Mouse (Mus musculus) erythroblast, embryonic 14.5 days (primary cell): ENCODE data around the gene Rbms3. TPM values are rescaled to one million over a fixed set of nuclear protein-coding genes. Genes with fewer than 3 reads are reported as not detected.

ENCODE experiments used
- H3K27me3 ChIP-seq: 2 replicates; pipeline ENCODE4 v1.6.1; 2012; ENCODE audit warnings: inconsistent platforms; ENCODE audit not compliant: control insufficient read depth
- H3K36me3 ChIP-seq: 2 replicates; pipeline ENCODE4 v1.6.1; 2012; ENCODE audit warnings: mild to moderate bottlenecking, inconsistent platforms; ENCODE audit not compliant: control insufficient read depth
- H3K4me1 ChIP-seq: 2 replicates; pipeline ENCODE4 v1.6.1; 2012; ENCODE audit warnings: inconsistent platforms; ENCODE audit not compliant: control insufficient read depth
- H3K4me3 ChIP-seq: replicated peaks from 2 replicates; pipeline ENCODE3; 2012; ENCODE audit warnings: moderate library complexity, mild to moderate bottlenecking, inconsistent platforms
- H3K9me3 ChIP-seq: 2 replicates; pipeline ENCODE4 v1.6.1; 2012; ENCODE audit warnings: low read length, inconsistent platforms, mixed read lengths; ENCODE audit not compliant: control insufficient read depth
- GATA1 ChIP-seq: IDR thresholded peaks from 2 replicates; pipeline ENCODE4 v1.6.1; 2012; ENCODE audit warnings: low read length, inconsistent platforms, mixed read lengths
- TAL1 ChIP-seq: IDR thresholded peaks from 3 replicates; pipeline ENCODE4 v1.6.1; 2012; ENCODE audit warnings: low read length, inconsistent platforms, mixed read lengths
- polyA plus RNA-seq: library from polyadenylated mRNA; stranded (reverse); fragments of >175 nt; gene quantifications from 2 replicates; pipeline ENCODE4 v1.2.3, GENCODE M21; 2012

Gene Rbms3
- polyA plus RNA-seq, 1 experiment: not detected

DNA sequence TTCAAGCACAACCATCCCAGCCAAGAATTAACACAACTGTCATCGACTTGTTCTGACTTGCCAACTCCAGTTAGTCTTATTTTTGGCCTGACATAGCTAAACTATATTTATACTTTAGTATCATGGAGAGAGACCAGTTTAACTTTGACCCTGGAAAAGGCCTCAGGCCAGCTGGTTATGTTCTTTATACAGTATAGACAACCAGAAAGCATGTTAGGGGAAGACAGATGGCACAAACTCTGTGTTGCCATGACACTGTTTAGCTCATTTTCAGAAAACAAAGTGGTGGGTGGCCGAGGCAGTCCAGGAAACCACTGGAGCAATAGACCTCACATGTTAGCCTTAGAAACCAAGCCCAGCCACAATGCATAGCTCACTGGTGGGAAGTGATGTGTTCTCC is 953.3 kb downstream of the Rbms3 start:
- no peaks in the 10 kb centered on the region for H3K27me3 ChIP-seq
- no peaks in the 10 kb centered on the region for H3K36me3 ChIP-seq
- no peaks in the 10 kb centered on the region for H3K4me1 ChIP-seq
- no peak overlapping the region for H3K4me3 ChIP-seq
- H3K9me3 ChIP-seq: peaks cover 6% of the 10 kb centered on the region; the same call in 1 of the 2 replicates
- TF ChIP-seq GATA1 (no peak), TAL1 (no peak)

DNA sequence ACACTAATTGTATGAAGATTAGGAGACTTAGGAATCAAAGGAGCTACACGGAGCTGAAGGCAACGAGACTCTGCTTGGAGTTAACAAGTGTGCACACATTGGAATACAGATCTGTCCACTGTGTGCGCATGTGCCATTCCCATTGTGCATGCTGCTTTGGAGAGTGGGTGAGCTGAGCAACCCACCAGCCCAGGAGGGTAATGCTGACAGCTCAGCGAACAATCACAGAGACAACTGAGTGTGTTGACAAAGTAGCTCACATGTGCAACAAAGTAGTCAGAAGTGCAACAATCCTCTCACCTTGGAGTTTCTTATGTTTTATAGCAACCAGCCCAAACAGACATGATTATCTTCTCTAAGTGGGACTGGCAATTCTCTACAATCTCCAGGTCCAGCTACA is 955.5 kb downstream of the Rbms3 start:
- H3K4me1 ChIP-seq: no peaks in the 10 kb centered on the region
- no peaks in the 10 kb centered on the region for H3K36me3 ChIP-seq
- peaks cover 6% of the 10 kb centered on the region; the same call in 1 of the 2 replicates for H3K9me3 ChIP-seq
- no peaks in the 10 kb centered on the region for H3K27me3 ChIP-seq
- H3K4me3 ChIP-seq: no peak overlapping the region
- TF ChIP-seq TAL1 (no peak), GATA1 (no peak)

DNA sequence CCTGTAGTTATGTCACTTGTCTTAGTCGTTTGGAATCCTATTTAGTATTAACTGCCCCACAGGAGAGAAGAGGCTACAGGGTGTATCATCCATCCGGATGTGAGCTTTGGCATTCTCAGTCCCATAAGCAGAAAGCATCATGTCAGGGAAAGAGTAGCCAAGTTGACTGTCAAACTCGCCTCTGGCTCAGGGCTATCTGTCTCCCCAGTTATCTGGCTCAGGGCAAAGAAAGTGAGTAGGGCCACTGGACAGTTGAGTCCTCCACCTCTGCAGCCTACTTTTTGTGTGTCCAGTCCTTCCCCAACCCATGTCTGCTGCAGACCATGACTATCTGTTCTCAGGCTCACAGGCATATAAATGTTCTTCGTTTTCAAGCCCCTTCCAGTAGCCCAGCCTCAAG is 968.7 kb downstream of the Rbms3 start:
- TF ChIP-seq TAL1 (no peak), GATA1 (no peak)
- Histone ChIP-seq H3K4me1 (no peaks in the 10 kb centered on the region), H3K36me3 (no peaks in the 10 kb centered on the region), H3K27me3 (no peaks in the 10 kb centered on the region), H3K9me3 (peaks cover 3% of the 10 kb centered on the region; the same call in 1 of the 2 replicates), H3K4me3 (no peak overlapping the region)

DNA sequence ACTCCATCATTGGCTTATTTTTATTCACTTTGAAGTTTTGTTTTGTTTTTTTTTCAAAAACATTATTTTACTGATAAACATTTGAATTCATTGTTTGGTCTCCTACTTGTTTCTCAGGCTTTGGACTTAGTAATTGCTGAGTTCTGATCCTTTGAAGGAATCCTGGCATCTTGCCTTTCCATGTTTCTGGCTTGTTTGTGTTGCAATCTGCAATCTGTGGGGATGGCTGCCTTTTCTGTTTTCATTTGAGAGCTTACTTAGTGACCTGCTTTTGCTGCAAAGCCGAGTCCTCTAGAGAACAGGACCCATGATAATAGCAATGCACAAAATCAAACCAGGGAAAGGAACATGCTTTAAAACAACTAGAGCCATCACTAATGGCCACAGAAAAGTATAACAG is 969.8 kb downstream of the Rbms3 start:
- Histone ChIP-seq H3K27me3 (no peaks in the 10 kb centered on the region), H3K4me1 (no peaks in the 10 kb centered on the region), H3K4me3 (no peak overlapping the region), H3K9me3 (peaks cover 2% of the 10 kb centered on the region; the same call in 1 of the 2 replicates), H3K36me3 (no peaks in the 10 kb centered on the region)
- TF ChIP-seq TAL1 (no peak), GATA1 (no peak)

DNA sequence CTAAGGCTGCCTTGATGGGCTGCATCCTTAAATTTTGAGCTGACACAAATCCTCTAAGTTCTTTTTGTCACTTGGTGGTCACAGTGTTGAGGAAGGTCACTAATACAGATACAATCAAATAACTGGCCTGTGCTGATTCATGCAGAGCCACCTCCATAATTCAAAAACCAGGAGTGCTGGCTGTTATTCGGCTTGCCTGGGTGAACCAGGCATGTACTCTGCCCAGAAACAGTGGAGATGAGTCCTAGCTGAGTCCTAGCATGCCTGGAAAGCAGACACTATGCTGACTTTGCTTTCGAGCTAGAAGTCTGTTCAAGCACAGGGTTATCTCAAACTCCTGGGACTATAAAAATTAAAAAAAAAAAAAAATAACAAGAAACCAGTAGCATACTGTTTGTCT is 972.6 kb downstream of the Rbms3 start:
- TF ChIP-seq TAL1: no peak
- TF ChIP-seq GATA1: no peak
- Histone ChIP-seq H3K4me1 (no peaks in the 10 kb centered on the region), H3K36me3 (no peaks in the 10 kb centered on the region), H3K27me3 (no peaks in the 10 kb centered on the region), H3K4me3 (no peak overlapping the region), H3K9me3 (no peaks in the 10 kb centered on the region; the same call in 1 of the 2 replicates)

DNA sequence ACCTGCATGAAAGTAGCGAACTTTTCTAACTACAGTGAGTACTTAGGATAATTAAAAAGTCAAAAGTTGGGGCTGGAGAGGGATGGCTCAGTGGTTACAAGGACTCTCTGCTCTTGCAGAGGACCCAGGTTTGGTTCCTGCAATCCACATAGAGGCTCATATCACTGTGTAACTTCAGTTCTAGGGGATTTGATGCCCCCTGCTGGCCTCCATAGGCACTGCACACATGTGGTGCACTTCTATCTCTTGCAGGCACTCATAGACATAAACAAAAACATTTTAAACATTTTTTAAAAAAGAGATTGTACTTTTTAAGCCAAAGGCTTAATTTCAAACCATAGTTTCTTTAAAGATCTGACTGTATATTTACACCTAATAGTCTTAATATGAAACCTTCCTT is 978.3 kb downstream of the Rbms3 start:
- TF ChIP-seq GATA1: no peak
- no peak for TF ChIP-seq TAL1
- Histone ChIP-seq H3K4me3 (no peak overlapping the region), H3K9me3 (no peaks in the 10 kb centered on the region; the same call in 1 of the 2 replicates), H3K4me1 (no peaks in the 10 kb centered on the region), H3K36me3 (no peaks in the 10 kb centered on the region), H3K27me3 (no peaks in the 10 kb centered on the region)

DNA sequence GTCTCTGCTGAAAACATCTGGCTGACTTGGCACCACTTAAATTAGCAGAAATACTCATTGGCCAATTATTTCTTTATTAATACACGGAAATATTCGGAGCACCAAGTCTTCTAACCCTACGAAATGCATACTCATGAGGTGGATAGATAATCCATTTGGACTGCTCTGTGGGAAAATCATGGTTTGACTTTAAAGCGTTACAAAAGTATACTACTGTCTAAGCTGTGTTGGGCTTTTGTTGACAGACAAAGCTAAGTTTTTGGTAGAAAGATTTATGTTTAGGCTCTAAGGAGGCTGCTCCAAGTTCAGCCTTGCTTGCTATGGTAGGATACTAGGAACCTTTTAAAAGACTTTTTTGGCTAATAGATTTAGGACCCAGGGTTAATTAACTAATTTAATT is 979.8 kb downstream of the Rbms3 start:
- Histone ChIP-seq H3K4me1 (no peaks in the 10 kb centered on the region), H3K9me3 (no peaks in the 10 kb centered on the region), H3K4me3 (no peak overlapping the region), H3K36me3 (no peaks in the 10 kb centered on the region), H3K27me3 (no peaks in the 10 kb centered on the region)
- TF ChIP-seq TAL1 (no peak), GATA1 (no peak)

DNA sequence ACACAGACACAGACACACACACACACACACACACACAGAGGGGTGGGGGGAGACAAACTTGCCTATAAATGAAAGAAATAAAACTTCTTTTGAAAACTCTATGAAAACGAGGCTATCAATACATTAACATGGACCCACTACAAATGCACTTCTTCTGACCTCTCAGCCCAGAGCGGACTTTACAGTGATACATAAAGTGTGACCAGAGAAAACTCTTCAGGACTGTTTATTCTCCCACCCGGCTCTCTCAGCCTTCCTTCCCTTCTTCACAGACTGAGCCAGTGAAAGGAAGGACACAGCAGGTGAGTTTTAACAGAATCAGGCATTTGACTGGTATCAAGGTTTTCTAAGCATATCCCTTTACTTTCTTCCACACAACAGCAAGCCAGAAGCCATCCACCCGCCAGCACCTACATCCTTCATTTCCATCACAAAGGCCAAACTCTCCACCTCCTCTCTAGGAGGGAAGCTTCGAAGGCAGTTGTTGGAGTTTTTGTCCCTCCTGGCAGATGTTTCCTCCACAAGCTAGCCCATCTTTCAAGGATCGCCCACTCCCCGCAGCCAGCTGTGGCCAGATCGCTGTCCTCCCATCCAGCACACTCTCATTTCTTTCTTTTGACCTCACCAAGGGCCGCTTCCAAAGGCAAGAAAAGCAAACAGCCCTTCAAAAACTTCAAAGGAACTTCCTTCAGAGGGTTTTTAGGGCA is 980.5 kb downstream of the Rbms3 start:
- Histone ChIP-seq H3K36me3 (no peaks in the 10 kb centered on the region), H3K4me1 (no peaks in the 10 kb centered on the region), H3K9me3 (no peaks in the 10 kb centered on the region), H3K4me3 (no peak overlapping the region), H3K27me3 (no peaks in the 10 kb centered on the region)
- no peak for TF ChIP-seq TAL1
- no peak for TF ChIP-seq GATA1

DNA sequence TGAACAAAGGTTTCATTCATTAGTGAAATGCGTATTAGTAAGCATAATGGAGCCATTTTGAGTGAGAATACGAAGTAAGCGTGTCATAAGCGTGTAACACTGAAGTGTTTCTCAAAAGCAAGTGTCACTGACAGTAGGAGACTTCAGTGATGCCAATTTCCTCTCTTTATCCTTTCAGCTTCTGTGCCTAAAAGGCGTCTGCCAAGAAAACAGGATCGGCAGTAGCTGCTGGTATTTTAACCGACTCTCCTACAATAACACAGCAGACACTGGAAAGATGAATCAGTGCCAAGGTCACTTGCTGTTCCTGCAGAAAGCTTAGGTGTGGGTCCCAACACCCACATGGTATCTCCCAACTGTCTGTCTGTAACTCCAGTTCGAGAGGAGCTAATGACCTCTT is 985.1 kb downstream of the Rbms3 start:
- no peaks in the 10 kb centered on the region for H3K27me3 ChIP-seq
- H3K36me3 ChIP-seq: no peaks in the 10 kb centered on the region
- TF ChIP-seq GATA1 (no peak), TAL1 (no peak)
- H3K9me3 ChIP-seq: no peaks in the 10 kb centered on the region
- no peaks in the 10 kb centered on the region for H3K4me1 ChIP-seq
- H3K4me3 ChIP-seq: no peak overlapping the region

DNA sequence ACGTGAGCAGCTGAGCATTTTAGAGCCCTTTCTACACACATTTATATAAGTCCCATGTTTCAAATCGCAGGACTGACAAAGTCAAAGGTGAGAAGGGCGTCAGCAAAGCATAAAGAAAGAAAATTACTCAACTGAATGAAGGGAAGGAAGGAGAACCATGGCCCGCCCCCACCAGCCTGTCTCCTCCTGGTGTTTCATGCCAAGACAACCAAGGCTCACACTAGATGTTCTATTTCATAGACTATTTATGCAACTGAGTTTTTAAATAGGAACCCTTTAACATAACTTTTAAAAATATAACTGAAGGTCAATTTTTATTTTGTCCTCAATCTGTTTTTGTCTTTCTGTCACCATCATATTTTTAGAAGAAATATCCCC is 989.4 kb downstream of the Rbms3 start:
- no peak overlapping the region for H3K4me3 ChIP-seq
- H3K9me3 ChIP-seq: no peaks in the 10 kb centered on the region
- no peaks in the 10 kb centered on the region for H3K4me1 ChIP-seq
- H3K36me3 ChIP-seq: no peaks in the 10 kb centered on the region
- TF ChIP-seq GATA1 (no peak), TAL1 (no peak)
- H3K27me3 ChIP-seq: no peaks in the 10 kb centered on the region
